Mouse (Mus musculus): ENCODE measurements at regions not wholly inside any gene's neighbourhood (a gene's known extent, or its start where the extent isn't known, plus 50 kb on each side); places are given as distances from the start of the nearest gene placed in this dataset.

DNA sequence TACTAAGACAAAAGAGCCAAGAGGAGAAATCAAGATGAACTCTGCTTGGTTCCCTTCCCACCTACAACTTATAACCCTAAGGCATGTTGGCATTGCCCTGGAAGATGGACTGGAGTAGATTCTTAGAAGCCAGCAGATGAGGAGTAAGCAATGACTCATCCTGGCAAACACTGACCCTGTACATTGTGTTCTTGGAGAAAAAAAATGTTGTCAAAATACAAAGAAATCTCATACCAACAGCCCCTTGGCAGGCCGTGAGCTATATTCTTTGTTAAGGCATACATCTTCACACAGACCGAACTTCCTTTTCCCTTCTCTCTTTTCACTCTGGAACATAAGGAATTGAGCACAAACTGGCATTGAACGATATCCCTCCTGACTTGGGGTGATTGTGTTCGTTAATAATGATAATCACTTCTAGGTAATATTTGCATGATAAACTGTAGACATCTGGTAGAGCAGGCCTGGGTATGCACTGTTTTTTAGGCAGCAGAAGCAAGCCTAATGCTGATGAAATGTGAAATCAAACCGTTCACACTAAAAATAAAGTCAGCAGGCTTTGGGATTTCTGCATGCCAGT is 787.7 kb downstream of the Tmem114 start:
- no peak overlapping the region for H3K4me3 ChIP-seq (ENCODE audit: low read length)
- no peaks in the 10 kb centered on the region for H3K9me3 ChIP-seq (ENCODE audit: control insufficient read depth, low read length)
- no peak overlapping the region for H3K9ac ChIP-seq (ENCODE audit: low read depth, low read length)
- no peaks in the 10 kb centered on the region for H3K27me3 ChIP-seq (replicated peaks; ENCODE audit: control insufficient read depth, insufficient read depth, low read length)
- no peaks in the 10 kb centered on the region for H3K4me1 ChIP-seq (ENCODE audit: control insufficient read depth, insufficient read depth, low read length)
- no peak for ATAC-seq
- no peak overlapping the region for H3K27ac ChIP-seq (ENCODE audit: low read length)
- 68% methylated on average over 5 of the region's 5 CpGs for WGBS
- no peaks in the 10 kb centered on the region for H3K36me3 ChIP-seq (ENCODE audit: control insufficient read depth, insufficient read depth, low read length)
- H3K4me2 ChIP-seq (ENCODE audit: low read depth, low read length): no peak overlapping the region

DNA sequence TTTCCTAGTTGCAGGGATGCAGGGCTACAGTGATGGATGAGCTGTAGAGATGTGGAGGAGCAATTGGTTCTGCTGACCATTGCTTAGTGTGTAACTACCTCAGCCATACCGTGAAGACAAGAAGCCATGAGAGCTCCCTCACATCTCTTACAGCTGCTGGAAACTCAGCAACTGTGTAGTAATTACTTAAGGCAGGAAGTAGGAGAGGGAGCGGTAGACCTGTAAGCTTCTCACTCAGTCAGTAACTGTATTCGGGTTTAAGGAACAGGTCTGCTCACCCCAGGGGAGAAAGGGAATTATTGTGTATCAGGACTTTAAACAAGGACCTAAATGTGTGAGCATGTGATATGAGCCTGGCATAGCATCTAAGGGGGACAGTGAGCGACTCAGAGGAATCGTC is 788.6 kb downstream of the Tmem114 start:
- H3K27ac ChIP-seq (ENCODE audit: low read length): no peak overlapping the region
- no peaks in the 10 kb centered on the region for H3K27me3 ChIP-seq (replicated peaks; ENCODE audit: control insufficient read depth, insufficient read depth, low read length)
- H3K4me2 ChIP-seq (ENCODE audit: low read depth, low read length): no peak overlapping the region
- no peak overlapping the region for H3K9ac ChIP-seq (ENCODE audit: low read depth, low read length)
- no peaks in the 10 kb centered on the region for H3K9me3 ChIP-seq (ENCODE audit: control insufficient read depth, low read length)
- 76% methylated on average over 5 of the region's 5 CpGs for WGBS
- no peak overlapping the region for H3K4me3 ChIP-seq (ENCODE audit: low read length)
- no peak for ATAC-seq
- H3K4me1 ChIP-seq (ENCODE audit: control insufficient read depth, insufficient read depth, low read length): no peaks in the 10 kb centered on the region
- H3K36me3 ChIP-seq (ENCODE audit: control insufficient read depth, insufficient read depth, low read length): no peaks in the 10 kb centered on the region

- H3K36me3 ChIP-seq (ENCODE audit: control insufficient read depth, insufficient read depth, low read length): no peaks in the 10 kb centered on the region
- no peak for ATAC-seq
- no peak overlapping the region for H3K27ac ChIP-seq (ENCODE audit: low read length)
- no peak overlapping the region for H3K4me3 ChIP-seq (ENCODE audit: low read length)
- no peak overlapping the region for H3K9ac ChIP-seq (ENCODE audit: low read depth, low read length)
- no peaks in the 10 kb centered on the region for H3K4me1 ChIP-seq (ENCODE audit: control insufficient read depth, insufficient read depth, low read length)
- H3K27me3 ChIP-seq (replicated peaks; ENCODE audit: control insufficient read depth, insufficient read depth, low read length): no peaks in the 10 kb centered on the region
- H3K9me3 ChIP-seq (ENCODE audit: control insufficient read depth, low read length): no peaks in the 10 kb centered on the region
- 23% methylated on average over 5 of the region's 5 CpGs for WGBS
- H3K4me2 ChIP-seq (ENCODE audit: low read depth, low read length): no peak overlapping the region
Observed at GRCm38 (mm10) chr16:7632474-7632873, 792.5 kb downstream of the Tmem114 start.

DNA sequence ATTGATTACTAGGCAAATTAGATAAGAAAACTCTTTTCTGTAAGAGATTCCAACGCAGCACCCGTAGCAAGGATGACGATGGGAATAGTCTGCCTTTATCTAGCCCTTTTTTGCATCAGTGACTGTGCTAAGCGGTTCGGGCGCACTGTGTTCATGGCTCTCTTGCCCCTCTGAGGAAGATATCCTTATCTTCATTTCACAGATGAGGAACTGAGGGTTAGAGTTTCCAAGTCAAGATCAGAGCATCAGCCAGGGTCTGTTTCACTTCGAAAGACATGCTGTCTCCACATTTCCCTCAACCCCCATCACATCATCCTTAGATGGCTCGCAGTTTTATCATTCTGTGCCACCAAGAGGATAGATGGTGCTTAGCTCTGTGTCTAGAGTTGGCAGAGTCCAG is 796.6 kb downstream of the Tmem114 start:
- Histone ChIP-seq H3K27ac (ENCODE audit: low read length) (no peak overlapping the region), H3K4me2 (ENCODE audit: low read depth, low read length) (no peak overlapping the region), H3K9me3 (ENCODE audit: control insufficient read depth, low read length) (no peaks in the 10 kb centered on the region), H3K4me1 (ENCODE audit: control insufficient read depth, insufficient read depth, low read length) (no peaks in the 10 kb centered on the region), H3K27me3 (replicated peaks; ENCODE audit: control insufficient read depth, insufficient read depth, low read length) (no peaks in the 10 kb centered on the region), H3K4me3 (ENCODE audit: low read length) (no peak overlapping the region), H3K36me3 (ENCODE audit: control insufficient read depth, insufficient read depth, low read length) (no peaks in the 10 kb centered on the region), H3K9ac (ENCODE audit: low read depth, low read length) (no peak overlapping the region)
- no peak for ATAC-seq
- 72% methylated on average over 8 of the region's 8 CpGs for WGBS

DNA sequence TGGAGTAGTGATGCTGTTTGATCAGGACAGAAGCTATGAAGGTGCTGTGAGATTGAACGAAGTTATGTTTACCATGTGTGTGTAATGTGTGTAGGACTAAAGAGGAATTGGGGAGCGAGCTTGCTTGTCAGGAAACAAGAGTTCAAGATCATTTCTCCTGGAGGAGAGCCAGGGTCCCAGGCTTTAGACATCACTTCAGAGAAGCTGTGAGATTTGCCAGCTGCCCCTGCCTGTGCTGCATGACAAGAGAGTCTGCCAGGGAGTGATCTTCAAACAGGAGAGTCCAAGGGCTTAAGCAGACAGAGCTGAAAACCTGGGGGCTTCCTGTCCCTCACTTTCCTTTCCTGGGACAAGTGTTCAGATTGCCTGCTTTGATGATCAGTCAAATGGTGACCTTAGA is 818.3 kb downstream of the Tmem114 start:
- Histone ChIP-seq H3K27ac (ENCODE audit: low read length) (no peak overlapping the region), H3K4me1 (ENCODE audit: control insufficient read depth, insufficient read depth, low read length) (no peaks in the 10 kb centered on the region), H3K36me3 (ENCODE audit: control insufficient read depth, insufficient read depth, low read length) (no peaks in the 10 kb centered on the region), H3K27me3 (replicated peaks; ENCODE audit: control insufficient read depth, insufficient read depth, low read length) (no peaks in the 10 kb centered on the region), H3K4me3 (ENCODE audit: low read length) (no peak overlapping the region), H3K4me2 (ENCODE audit: low read depth, low read length) (no peak overlapping the region), H3K9ac (ENCODE audit: low read depth, low read length) (no peak overlapping the region), H3K9me3 (ENCODE audit: control insufficient read depth, low read length) (no peaks in the 10 kb centered on the region)
- ATAC-seq: no peak
- 42% methylated on average over 2 of the region's 2 CpGs for WGBS

GRCm38 (mm10) chr16:7602428-7602827 is 822.5 kb downstream of the Tmem114 start:
- H3K9me3 ChIP-seq (ENCODE audit: control insufficient read depth, low read length): no peaks in the 10 kb centered on the region
- H3K27me3 ChIP-seq (replicated peaks; ENCODE audit: control insufficient read depth, insufficient read depth, low read length): no peaks in the 10 kb centered on the region
- H3K27ac ChIP-seq (ENCODE audit: low read length): no peak overlapping the region
- ATAC-seq: no peak
- no peaks in the 10 kb centered on the region for H3K4me1 ChIP-seq (ENCODE audit: control insufficient read depth, insufficient read depth, low read length)
- H3K36me3 ChIP-seq (ENCODE audit: control insufficient read depth, insufficient read depth, low read length): no peaks in the 10 kb centered on the region
- no peak overlapping the region for H3K4me2 ChIP-seq (ENCODE audit: low read depth, low read length)
- H3K9ac ChIP-seq (ENCODE audit: low read depth, low read length): no peak overlapping the region
- H3K4me3 ChIP-seq (ENCODE audit: low read length): no peak overlapping the region
- 25% methylated on average over 1 of the region's 1 CpGs for WGBS

GRCm38 (mm10) chr16:7574879-7575278 is 850.1 kb downstream of the Tmem114 start:
- no peaks in the 10 kb centered on the region for H3K27me3 ChIP-seq (replicated peaks; ENCODE audit: control insufficient read depth, insufficient read depth, low read length)
- no peak for ATAC-seq
- H3K27ac ChIP-seq (ENCODE audit: low read length): no peak overlapping the region
- no peaks in the 10 kb centered on the region for H3K4me1 ChIP-seq (ENCODE audit: control insufficient read depth, insufficient read depth, low read length)
- H3K36me3 ChIP-seq (ENCODE audit: control insufficient read depth, insufficient read depth, low read length): no peaks in the 10 kb centered on the region
- 54% methylated on average over 3 of the region's 3 CpGs for WGBS
- no peaks in the 10 kb centered on the region for H3K9me3 ChIP-seq (ENCODE audit: control insufficient read depth, low read length)
- H3K4me3 ChIP-seq (ENCODE audit: low read length): no peak overlapping the region
- H3K4me2 ChIP-seq (ENCODE audit: low read depth, low read length): no peak overlapping the region
- no peak overlapping the region for H3K9ac ChIP-seq (ENCODE audit: low read depth, low read length)

DNA sequence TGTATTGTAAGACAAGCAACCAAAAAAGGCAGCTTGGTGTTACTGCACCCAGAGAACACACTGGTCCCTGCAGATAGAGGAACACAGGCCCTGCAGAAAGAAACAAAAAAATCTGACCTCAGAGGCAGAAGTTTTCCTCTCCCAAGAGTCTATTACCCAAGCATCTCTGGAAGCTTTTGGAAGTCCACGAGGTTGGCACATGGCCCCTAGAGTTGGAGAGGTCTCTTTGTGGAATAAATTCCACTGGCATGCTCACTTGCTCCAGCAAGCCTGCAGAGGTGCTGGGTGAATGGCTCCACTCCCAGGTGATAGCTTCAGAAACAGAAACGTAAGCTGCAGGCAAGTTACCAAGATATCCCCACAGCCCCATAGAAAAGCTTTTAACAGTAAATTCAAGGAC is 864.1 kb downstream of the Tmem114 start:
- Histone ChIP-seq H3K4me1 (ENCODE audit: control insufficient read depth, insufficient read depth, low read length) (no peaks in the 10 kb centered on the region), H3K36me3 (ENCODE audit: control insufficient read depth, insufficient read depth, low read length) (no peaks in the 10 kb centered on the region), H3K27ac (ENCODE audit: low read length) (no peak overlapping the region), H3K9me3 (ENCODE audit: control insufficient read depth, low read length) (no peaks in the 10 kb centered on the region), H3K4me2 (ENCODE audit: low read depth, low read length) (no peak overlapping the region), H3K4me3 (ENCODE audit: low read length) (no peak overlapping the region), H3K9ac (ENCODE audit: low read depth, low read length) (no peak overlapping the region), H3K27me3 (replicated peaks; ENCODE audit: control insufficient read depth, insufficient read depth, low read length) (no peaks in the 10 kb centered on the region)
- 69% methylated on average over 2 of the region's 2 CpGs for WGBS
- no peak for ATAC-seq

DNA sequence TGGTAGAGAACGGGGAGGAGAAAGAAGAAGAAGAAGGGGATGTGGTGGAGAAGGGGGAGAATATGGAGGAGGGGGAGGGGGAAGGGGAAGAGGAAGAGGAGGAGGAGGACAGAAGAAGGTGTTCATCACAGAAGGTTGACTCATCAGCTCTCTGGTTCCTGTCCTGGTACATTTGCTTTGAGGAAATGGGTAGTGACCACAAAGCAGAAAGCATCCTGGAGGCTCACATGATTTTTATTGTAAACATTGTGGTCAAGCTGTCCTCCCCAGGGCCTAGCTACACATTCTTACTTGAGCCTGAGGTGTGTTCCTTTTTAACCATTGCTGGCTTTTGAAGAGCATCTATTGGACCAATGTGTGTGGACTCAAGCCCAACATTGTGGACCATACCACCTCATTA is 865.8 kb downstream of the Tmem114 start:
- 92% methylated on average over 1 of the region's 1 CpGs for WGBS
- Histone ChIP-seq H3K4me3 (ENCODE audit: low read length) (no peak overlapping the region), H3K4me1 (ENCODE audit: control insufficient read depth, insufficient read depth, low read length) (no peaks in the 10 kb centered on the region), H3K4me2 (ENCODE audit: low read depth, low read length) (no peak overlapping the region), H3K36me3 (ENCODE audit: control insufficient read depth, insufficient read depth, low read length) (no peaks in the 10 kb centered on the region), H3K27me3 (replicated peaks; ENCODE audit: control insufficient read depth, insufficient read depth, low read length) (no peaks in the 10 kb centered on the region), H3K9me3 (ENCODE audit: control insufficient read depth, low read length) (no peaks in the 10 kb centered on the region), H3K27ac (ENCODE audit: low read length) (no peak overlapping the region), H3K9ac (ENCODE audit: low read depth, low read length) (no peak overlapping the region)
- ATAC-seq: no peak

GRCm38 (mm10) chr16:7558637-7559036 is 866.3 kb downstream of the Tmem114 start:
- no peak overlapping the region for H3K9ac ChIP-seq (ENCODE audit: low read depth, low read length)
- no peaks in the 10 kb centered on the region for H3K27me3 ChIP-seq (replicated peaks; ENCODE audit: control insufficient read depth, insufficient read depth, low read length)
- 72% methylated on average over 1 of the region's 1 CpGs for WGBS
- no peak for ATAC-seq
- no peak overlapping the region for H3K27ac ChIP-seq (ENCODE audit: low read length)
- no peaks in the 10 kb centered on the region for H3K4me1 ChIP-seq (ENCODE audit: control insufficient read depth, insufficient read depth, low read length)
- no peak overlapping the region for H3K4me3 ChIP-seq (ENCODE audit: low read length)
- no peaks in the 10 kb centered on the region for H3K9me3 ChIP-seq (ENCODE audit: control insufficient read depth, low read length)
- no peaks in the 10 kb centered on the region for H3K36me3 ChIP-seq (ENCODE audit: control insufficient read depth, insufficient read depth, low read length)
- H3K4me2 ChIP-seq (ENCODE audit: low read depth, low read length): no peak overlapping the region
